Mouse (Mus musculus): ENCODE results near the gene E4f1.

E4f1 gene

DNA sequence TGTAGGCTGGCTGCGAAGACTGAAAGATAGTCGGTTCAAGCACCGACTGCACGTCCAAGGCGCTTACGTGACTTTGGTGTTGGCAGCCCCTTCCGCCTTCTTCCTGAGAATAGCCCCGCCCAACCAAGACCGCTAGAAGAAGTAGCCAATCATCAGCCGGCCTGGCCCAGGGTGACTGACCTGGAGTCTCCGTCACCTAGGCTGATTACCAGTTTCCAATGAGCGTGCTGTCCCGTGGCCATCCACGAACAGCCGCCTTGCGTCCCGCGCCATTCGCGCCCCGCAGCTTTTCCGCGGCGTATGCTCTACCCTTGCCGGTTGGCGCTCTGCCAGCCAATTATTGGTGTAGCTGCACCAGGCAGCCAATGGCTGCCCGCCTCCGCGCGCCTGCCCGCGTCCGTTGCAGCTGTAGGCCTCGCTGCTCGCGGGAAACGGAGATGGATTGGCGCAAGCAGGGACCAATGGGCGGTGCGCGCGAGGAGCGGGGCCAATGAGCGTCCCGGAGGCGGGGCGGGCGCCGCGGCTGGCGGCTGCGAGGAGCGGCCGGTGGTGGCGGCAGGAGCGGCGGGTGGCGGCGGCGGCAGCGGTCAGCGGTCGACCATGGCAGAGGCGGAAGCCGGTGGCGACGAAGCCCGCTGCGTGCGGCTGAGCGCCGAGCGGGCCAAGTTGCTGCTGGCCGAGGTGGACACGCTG is at the start of gene E4f1, which contains the start of gene Pgp:
E4f1 (minus strand) TSS at position 404 of the 693 bp plus-strand sequence.
Pgp (plus strand) TSS at position 483 of the 693 bp plus-strand sequence.
- CTCF ChIA-PET, result interaction anchor here in 3 of 4 experiments (0.5 to 2.5 kb wide), 8 partner anchors 9 to 222 kb away, joined by 3 to 45 read pairs (median 3); partner anchors contain the start of gene Mlst8 (in 1 of the 3)
- POLR2A ChIA-PET, result interaction anchor here (0.6 to 24.5 kb wide), 42 partner anchors 8 to 627 kb away, joined by 3 to 396 read pairs (median 4); partner anchors contain the start of genes Mlst8 (in 3 of the 4), Pkd1 (in 3 of the 4), Traf7 (in 3 of the 4) and Zfp598 (in 2 of the 4)

DNA sequence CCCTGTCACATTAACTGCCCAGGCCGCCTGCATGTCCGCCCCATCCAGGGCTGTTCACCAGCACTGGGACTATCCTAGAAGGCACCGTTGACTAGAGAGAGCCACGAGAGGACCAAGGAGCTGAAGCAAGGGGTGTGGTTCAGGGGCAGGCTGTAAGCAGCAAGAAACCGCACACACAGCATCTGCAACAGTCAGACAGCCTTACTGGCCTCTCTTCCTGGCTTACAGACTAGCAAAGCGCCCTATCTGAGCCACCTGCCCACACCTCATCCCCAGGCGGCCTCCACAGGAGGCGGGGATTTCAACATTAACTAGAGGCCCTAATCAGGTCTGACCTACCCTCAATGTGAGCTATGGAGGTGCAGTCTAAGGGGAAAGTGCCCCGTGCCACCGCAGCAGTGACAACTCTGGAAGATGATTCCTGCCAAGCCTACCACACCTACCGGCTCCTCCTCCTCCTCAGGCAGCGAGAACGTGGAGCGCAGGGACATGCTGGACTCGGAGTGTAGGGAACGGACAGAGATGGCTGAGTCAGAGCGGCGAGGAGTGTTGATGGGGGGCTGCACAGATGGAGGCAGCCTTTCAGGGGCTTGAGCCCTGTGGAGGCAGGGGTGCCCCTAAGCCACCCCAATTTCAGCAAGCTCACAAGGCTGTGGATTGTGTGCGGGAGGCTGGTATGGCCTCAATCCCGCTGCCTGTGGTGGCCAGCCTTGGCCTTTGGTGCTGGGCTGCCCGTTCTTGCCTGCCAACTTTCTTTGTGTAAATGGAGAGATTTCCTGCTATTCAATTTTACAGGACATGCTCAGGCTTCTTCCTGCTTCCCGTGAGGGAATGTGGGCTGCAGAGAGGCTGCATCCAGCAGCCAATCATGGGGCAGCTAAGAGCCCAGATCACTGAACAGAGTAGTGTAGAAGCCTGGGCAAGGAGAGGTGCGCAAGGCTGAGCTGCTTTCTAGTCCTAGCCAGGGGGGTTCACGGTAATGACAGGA is 44.5 kb upstream of the E4f1 start:
- CTCF ChIA-PET, result interaction anchor here (0.5 to 3.7 kb wide), 20 partner anchors 8 to 215 kb away, joined by 3 to 20 read pairs (median 4); partner anchors contain the start of genes Mlst8 (in 3 of the 4), Traf7 (in 2 of the 4), E4f1 (in 1 of the 4) and Pgp (in 1 of the 4)
- POLR2A ChIA-PET, result interaction anchor here (0.6 to 16.1 kb wide), 22 partner anchors 9 to 100 kb away, joined by 3 to 356 read pairs (median 5); partner anchors contain the start of genes Mlst8 (in 3 of the 4), Traf7 (in 3 of the 4), Rnps1 (in 2 of the 4) and Pkd1 (in 1 of the 4)

DNA sequence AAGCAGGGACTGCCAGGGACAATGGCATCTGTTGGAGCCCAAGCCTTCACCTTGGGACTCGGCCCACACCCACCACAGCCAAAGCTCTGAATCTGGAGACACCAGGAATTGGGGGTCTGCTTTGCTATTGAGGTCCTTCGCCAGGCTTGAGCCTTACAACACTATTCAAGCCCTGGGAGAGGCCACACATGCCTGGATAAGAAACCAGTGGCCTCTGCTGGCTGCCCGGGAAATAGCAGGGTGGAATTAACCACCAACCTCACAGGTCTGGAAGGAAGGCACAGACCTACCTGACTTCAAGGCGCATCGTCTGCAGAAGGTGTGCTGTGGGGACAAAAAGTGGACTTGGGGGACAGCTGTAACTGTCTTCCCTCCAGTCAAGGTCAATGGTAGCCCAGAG is 43.5 kb upstream of the E4f1 start:
- ChIA-PET CTCF (interaction anchor here (0.5 to 3.7 kb wide), 25 partner anchors 9 to 659 kb away, joined by 3 to 20 read pairs (median 4); partner anchors contain the start of genes Mlst8 (in 2 of the 4), Traf7 (in 2 of the 4), E4f1 (in 1 of the 4) and Pgp (in 1 of the 4)), POLR2A (interaction anchor here in 3 of 4 experiments (0.9 to 16.1 kb wide), 18 partner anchors 9 to 116 kb away, joined by 3 to 356 read pairs (median 6); partner anchors contain the start of genes Traf7 (in 3 of the 3), Mlst8 (in 2 of the 3), Pkd1 (in 1 of the 3) and Rnps1 (in 1 of the 3))

- ChIA-PET POLR2A (interaction anchor here in 3 of 4 experiments (0.5 to 16.1 kb wide), 16 partner anchors 8 to 697 kb away, joined by 3 to 356 read pairs (median 4); partner anchors contain the start of genes Traf7 (in 3 of the 3), Abca3 (in 1 of the 3), Mlst8 (in 1 of the 3) and Pkd1 (in 1 of the 3)), CTCF (interaction anchor here in 3 of 4 experiments (1.0 to 1.6 kb wide), 5 partner anchors 13 to 29 kb away, joined by 3 to 8 read pairs (median 5); partner anchors contain the start of genes Traf7 (in 2 of the 3) and Mlst8 (in 1 of the 3))
Measured at GRCm38 (mm10) chr17:24507806-24508460, 37.8 kb upstream of the E4f1 start.

GRCm38 (mm10) chr17:24507129-24507664 is 37.1 kb upstream of the E4f1 start:
- CTCF ChIA-PET, result interaction anchor here (0.8 to 1.8 kb wide), 11 partner anchors 12 to 42 kb away, joined by 3 to 11 read pairs (median 5); partner anchors contain the start of genes Traf7 (in 2 of the 4), Mlst8 (in 1 of the 4) and Pkd1 (in 1 of the 4)
- POLR2A ChIA-PET, result interaction anchor here (0.6 to 16.1 kb wide), 34 partner anchors 9 to 229 kb away, joined by 3 to 356 read pairs (median 4); partner anchors contain the start of genes Mlst8 (in 4 of the 4), Traf7 (in 3 of the 4), Abca3 (in 1 of the 4) and Msrb1 (in 1 of the 4)

DNA sequence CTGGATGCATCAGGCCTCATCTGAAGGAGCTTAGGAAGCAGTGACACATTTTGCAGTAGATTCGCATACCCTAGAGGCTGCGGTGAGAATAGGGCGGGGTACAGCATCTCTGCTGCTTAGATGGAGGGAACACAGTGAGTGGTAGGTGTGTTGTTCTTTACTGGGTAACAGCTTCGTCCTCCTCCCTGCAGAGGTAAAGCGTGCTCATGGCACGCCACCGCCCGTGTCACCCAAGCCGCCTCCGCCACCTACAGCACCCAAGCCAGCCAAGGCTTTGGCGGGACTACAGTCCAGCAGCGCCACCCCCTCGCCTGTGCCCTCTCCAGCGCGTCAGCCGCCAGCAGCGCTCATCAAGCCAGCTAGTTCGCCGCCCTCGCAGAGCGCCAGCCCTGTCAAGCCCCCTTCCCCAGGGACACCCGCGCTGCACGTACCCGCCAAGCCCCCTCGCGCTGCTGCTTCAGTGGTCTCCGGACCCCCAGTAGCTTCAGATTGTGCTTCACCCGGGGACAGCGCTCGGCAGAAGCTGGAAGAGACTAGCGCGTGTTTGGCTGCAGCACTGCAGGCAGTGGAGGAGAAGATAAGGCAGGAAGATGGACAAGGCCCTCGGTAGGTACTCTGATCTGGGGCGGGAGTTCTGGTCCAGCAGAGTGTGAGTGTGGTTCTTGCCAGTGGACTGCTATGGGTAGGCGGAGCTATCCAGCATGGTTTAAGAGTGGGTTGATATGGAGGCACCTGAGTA is 36.4 kb upstream of the E4f1 start:
- ChIA-PET POLR2A (interaction anchor here (0.6 to 16.1 kb wide), 54 partner anchors 8 to 252 kb away, joined by 3 to 356 read pairs (median 4); partner anchors contain the start of genes Mlst8 (in 4 of the 4), Pkd1 (in 3 of the 4), Traf7 (in 3 of the 4) and Nthl1 (in 2 of the 4)), CTCF (interaction anchor here (0.6 to 1.8 kb wide), 21 partner anchors 8 to 228 kb away, joined by 3 to 11 read pairs (median 3); partner anchors contain the start of genes Traf7 (in 2 of the 4), Mlst8 (in 1 of the 4) and Pkd1 (in 1 of the 4))

DNA sequence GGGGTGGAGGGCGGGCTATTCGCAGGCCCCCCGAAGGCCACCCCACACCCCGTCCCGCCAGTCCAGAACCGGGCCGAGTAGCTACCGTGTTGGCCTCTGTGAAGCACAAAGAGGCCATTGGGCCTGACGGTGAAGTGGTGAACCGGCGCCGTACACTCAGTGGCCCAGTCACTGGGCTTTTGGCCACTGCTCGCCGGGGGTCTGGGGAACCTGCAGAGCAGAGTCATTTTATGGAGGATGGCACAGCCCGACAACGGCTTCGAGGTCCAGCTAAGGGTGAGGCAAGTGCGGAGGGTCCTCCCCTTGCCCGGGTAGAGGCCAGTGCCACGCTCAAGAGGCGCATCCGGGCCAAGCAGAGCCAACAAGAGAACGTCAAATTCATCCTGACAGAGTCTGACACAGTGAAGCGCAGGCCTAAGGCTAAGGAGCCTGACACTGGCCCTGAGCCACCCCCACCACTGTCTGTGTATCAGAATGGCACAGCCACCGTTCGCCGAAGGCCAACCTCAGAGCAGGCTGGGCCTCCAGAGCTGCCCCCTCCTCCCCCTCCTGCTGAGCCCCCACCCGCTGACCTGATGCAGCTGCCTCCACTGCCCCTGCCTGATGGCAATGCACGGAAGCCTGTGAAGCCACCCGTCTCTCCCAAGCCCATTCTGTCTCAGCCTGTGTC is 35.3 kb upstream of the E4f1 start:
- CTCF ChIA-PET, result interaction anchor here (0.6 to 2.4 kb wide), 16 partner anchors 8 to 229 kb away, joined by 3 to 13 read pairs (median 4); partner anchors contain the start of gene Mlst8 (in 2 of the 4)

GRCm38 (mm10) chr17:24504085-24504484 is 34.0 kb upstream of the E4f1 start:
- ChIA-PET CTCF (interaction anchor here in 3 of 4 experiments (0.7 to 3.8 kb wide), 7 partner anchors 9 to 144 kb away, joined by 3 to 20 read pairs (median 6); partner anchors contain the start of gene Mlst8 (in 2 of the 3)), POLR2A (interaction anchor here (0.5 to 16.1 kb wide), 18 partner anchors 9 to 90 kb away, joined by 3 to 356 read pairs (median 5); partner anchors contain the start of genes Traf7 (in 3 of the 4), Mlst8 (in 2 of the 4), Bricd5 (in 1 of the 4) and Pkd1 (in 1 of the 4))

More for the DNA sequence above, 35.3 kb upstream of the E4f1 start:
- POLR2A ChIA-PET, result interaction anchor here (0.6 to 16.1 kb wide), 38 partner anchors 8 to 253 kb away, joined by 3 to 356 read pairs (median 5); partner anchors contain the start of genes Pkd1 (in 3 of the 4), Traf7 (in 3 of the 4), Mlst8 (in 2 of the 4) and Nthl1 (in 2 of the 4)

GRCm38 (mm10) chr17:24502208-24502607 is 32.1 kb upstream of the E4f1 start:
- ChIA-PET POLR2A (interaction anchor here in 3 of 4 experiments (0.8 to 16.1 kb wide), 11 partner anchors 11 to 251 kb away, joined by 3 to 356 read pairs (median 4); partner anchors contain the start of genes Traf7 (in 3 of the 3), Hs3st6 (in 1 of the 3), Mlst8 (in 1 of the 3) and Pkd1 (in 1 of the 3)), CTCF (interaction anchor here in 2 of 4 experiments (0.6 to 3.8 kb wide), 6 partner anchors 11 to 130 kb away, joined by 3 to 20 read pairs (median 4); partner anchors contain the start of genes Nthl1 (in 1 of the 2) and Tsc2 (in 1 of the 2))

DNA sequence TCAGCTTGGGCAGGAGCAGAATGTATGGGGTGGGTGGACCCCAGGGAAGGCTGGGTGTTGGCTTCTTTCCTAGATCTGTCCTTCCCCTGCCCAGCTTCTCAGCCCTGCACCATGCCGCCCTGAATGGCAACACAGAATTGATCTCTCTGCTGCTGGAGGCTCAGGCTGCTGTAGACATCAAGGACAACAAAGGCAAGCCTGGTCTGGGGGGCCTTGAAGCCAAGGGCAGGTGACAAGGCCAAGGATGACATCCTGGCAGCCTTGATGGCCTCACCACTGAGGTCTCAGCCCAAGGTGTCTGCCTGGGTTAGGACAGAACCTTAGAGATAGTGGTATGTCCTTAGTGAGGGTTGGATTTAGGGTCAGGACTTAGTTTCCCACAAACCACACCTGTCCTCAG is 25.9 kb upstream of the E4f1 start:
- ChIA-PET POLR2A (interaction anchor here in 2 of 4 experiments (1.7 to 2.8 kb wide), 4 partner anchors 11 to 32 kb away, joined by 6 to 27 read pairs (median 14); partner anchors contain the start of genes Traf7 (in 2 of the 2) and Mlst8 (in 1 of the 2)), CTCF (interaction anchor here in 2 of 4 experiments (1.0 to 1.9 kb wide), 4 partner anchors 9 to 160 kb away, joined by 3 to 13 read pairs (median 7); no protein-coding TSS in a partner anchor)

DNA sequence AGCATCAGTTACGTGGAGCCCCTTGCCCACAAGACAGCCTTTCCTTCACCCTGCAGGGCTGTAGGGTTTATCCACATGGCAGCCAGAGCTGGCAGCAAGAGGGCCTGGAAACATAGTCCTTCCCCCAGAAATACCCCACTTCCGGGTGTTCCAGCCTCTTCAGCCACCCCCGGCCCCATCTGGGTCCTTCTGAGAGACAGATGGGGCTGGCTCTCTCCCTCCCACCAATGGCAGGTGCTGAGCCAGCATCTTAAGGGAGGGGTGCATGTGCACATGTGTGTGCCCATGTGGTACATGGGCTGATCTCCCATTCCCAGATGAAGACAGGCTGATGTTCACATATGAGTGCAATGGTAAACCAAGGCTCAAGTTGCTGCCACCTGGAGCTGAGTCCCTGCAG is 25.3 kb upstream of the E4f1 start:
- CTCF ChIA-PET, result interaction anchor here (0.8 to 1.9 kb wide), 21 partner anchors 8 to 232 kb away, joined by 3 to 13 read pairs (median 5); partner anchors contain the start of genes Dnase1l2 (in 1 of the 4), Ndufb10 (in 1 of the 4) and Rpl3l (in 1 of the 4)
- POLR2A ChIA-PET, result interaction anchor here in 3 of 4 experiments (0.8 to 2.8 kb wide), 11 partner anchors 10 to 54 kb away, joined by 3 to 27 read pairs (median 5); partner anchors contain the start of genes Mlst8 (in 3 of the 3), Traf7 (in 2 of the 3) and Pkd1 (in 1 of the 3)

GRCm38 (mm10) chr17:24494627-24495335 is 24.7 kb upstream of the E4f1 start:
- ChIA-PET CTCF (interaction anchor here (0.5 to 3.9 kb wide), 43 partner anchors 9 to 756 kb away, joined by 3 to 19 read pairs (median 4); partner anchors contain the start of genes Mlst8 (in 3 of the 4), Tbl3 (in 2 of the 4), Dnase1l2 (in 1 of the 4) and Ndufb10 (in 1 of the 4)), POLR2A (interaction anchor here in 3 of 4 experiments (0.6 to 2.8 kb wide), 26 partner anchors 9 to 274 kb away, joined by 3 to 27 read pairs (median 4); partner anchors contain the start of genes Mlst8 (in 3 of the 3), Pkd1 (in 2 of the 3), Traf7 (in 2 of the 3) and Tedc2 (in 1 of the 3))

GRCm38 (mm10) chr17:24490399-24490798 is 20.3 kb upstream of the E4f1 start:
- ChIA-PET POLR2A (interaction anchor here in 3 of 4 experiments (0.6 to 24.5 kb wide), 23 partner anchors 9 to 239 kb away, joined by 3 to 396 read pairs (median 7); partner anchors contain the start of genes Mlst8 (in 3 of the 3), Traf7 (in 3 of the 3), Pkd1 (in 2 of the 3) and Ccnf (in 1 of the 3)), CTCF (interaction anchor here (0.6 to 4.4 kb wide), 5 partner anchors 10 to 339 kb away, joined by 3 to 32 read pairs (median 5); partner anchors contain the start of gene Mlst8 (in 2 of the 4))

Data from embryonic stem cell, embryonic (primary cell).